Mouse (Mus musculus): ENCODE measurements around the gene Dscaml1.

Dscaml1 gene

DNA sequence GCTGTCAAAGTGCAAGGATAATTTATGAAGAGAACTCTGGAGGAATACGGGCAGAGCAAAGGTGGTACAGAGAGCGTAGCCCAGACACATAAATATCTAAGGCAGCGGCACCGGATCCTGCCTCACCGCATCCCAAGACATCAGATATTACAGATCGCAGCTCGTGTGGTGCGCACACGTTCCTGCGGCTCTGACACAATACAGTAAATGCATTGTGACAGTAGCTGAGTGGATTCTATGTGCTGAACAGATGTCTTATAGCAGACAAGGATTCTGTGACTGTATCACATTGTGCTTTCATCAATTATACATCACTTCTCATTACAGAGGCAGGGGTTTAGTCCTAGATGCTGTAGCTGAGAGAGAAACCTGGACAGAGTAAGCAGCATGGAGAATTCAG is 191.5 kb downstream of the Dscaml1 start:
- no peak for DNase-seq (ENCODE audit: extremely low read depth, insufficient read length, low spot score)

- no peak for DNase-seq (ENCODE audit: extremely low read depth, insufficient read length, low spot score)
These were observed 192.0 kb downstream of the Dscaml1 start for GRCm38 (mm10) chr9:45618443-45618842.

- DNase-seq (ENCODE audit: extremely low read depth, insufficient read length, low spot score) = no peak
These were observed 193.6 kb downstream of the Dscaml1 start for GRCm38 (mm10) chr9:45620049-45620448.

DNA sequence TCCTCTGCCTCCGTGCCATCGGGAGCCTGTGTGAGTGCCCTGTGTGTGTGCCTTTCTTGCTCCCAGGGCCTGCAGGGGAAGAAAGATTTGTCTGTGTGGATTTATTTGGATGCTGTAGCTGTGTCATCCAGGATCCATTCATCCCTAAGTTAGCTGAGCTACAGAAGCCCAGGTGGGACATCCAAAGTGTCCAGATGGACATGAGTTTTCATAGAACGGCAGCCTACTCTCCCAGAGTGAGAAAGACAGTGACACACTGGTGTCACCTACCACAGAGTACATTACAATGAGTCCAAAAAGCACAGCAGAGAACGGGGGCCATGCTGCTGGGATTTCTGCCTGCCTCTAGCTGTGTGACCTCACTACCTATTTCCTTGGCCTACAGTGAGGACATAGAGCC is 194.5 kb downstream of the Dscaml1 start:
- no peak for DNase-seq (ENCODE audit: extremely low read depth, insufficient read length, low spot score)

DNA sequence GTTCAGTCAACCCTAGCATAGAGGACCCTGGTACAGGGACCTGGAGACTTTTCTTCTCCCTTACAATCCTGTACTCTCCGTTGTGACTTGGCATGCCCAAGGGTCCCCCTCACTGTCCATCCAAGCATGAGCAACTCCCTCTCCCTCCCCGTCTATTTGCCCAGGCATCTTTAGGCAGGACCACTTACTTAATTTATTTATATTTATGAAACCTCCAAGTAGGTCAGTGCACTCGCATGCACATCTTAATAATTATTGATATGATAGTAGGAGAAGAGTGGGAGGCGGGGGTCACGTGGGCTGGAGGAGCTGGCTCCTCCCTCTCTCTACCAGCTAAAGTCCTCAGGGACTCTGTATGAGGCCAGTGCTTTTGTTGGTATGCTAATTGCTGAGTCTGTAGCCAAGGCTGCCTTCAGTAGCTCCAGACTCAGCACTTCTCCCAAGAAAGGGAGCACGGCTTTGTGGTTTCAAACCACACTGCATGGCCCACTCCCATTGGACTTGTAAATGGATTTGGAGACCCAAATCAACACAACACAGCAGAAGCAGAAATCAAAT is 199.5 kb downstream of the Dscaml1 start:
- DNase-seq (ENCODE audit: extremely low read depth, insufficient read length, low spot score) = no peak

GRCm38 (mm10) chr9:45632520-45632919 is 206.1 kb downstream of the Dscaml1 start:
- no peak for DNase-seq (ENCODE audit: extremely low read depth, insufficient read length, low spot score)

DNA sequence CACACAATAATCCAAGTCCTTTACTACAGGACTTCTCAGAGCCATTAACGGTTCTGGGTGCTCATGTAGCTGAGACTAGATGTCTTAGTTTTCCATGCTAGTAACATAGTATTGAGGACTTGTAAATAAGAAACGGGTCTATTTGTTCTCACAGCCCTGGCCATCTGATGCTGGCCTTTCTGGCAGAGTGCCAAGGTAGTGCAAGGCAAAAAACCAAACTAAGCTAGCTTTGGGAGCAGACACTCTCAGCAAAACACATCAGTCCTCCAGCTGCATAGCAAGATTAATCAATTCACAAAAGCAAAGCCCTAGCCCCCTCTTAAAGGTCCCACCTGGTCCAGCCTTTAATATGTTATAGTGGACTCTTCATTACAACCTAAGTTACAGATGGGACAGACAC is 206.6 kb downstream of the Dscaml1 start:
- DNase-seq (ENCODE audit: extremely low read depth, insufficient read length, low spot score) = no peak

GRCm38 (mm10) chr9:45634978-45635377 is 208.6 kb downstream of the Dscaml1 start:
- DNase-seq (ENCODE audit: extremely low read depth, insufficient read length, low spot score) = no peak

- DNase-seq (ENCODE audit: extremely low read depth, insufficient read length, low spot score) = no peak
These were observed 210.9 kb downstream of the Dscaml1 start for GRCm38 (mm10) chr9:45637346-45637745.

GRCm38 (mm10) chr9:45638184-45638917 is 211.9 kb downstream of the Dscaml1 start:
- DNase-seq (ENCODE audit: extremely low read depth, insufficient read length, low spot score) = no peak

DNA sequence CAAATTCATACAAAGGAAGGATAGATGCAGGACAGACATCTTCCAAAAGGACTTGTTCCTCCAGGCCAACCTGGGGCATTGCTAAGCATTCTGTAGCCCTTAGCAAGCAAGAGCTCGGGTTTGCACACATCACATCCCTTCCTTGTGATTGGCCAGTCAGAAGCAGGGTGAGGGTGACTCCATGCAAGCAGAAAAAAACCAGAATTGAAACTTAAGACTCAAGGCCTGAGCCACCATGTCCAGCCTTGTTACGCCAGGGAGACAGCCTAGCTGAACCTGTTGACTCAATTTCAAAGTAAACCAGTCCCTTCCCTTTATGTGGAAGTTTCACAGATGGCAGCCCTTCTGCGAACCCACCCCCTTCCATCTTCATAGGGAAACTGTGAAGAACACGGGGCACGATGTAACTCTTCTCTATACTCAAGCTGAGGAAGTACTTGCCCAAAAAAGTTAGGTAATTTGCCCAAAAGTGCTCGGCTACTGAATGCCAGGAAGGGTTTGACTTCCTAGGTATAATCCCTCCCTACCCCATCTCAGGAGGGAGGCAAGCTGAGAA is 218.5 kb downstream of the Dscaml1 start:
- no peak for DNase-seq (ENCODE audit: extremely low read depth, insufficient read length, low spot score)

DNA sequence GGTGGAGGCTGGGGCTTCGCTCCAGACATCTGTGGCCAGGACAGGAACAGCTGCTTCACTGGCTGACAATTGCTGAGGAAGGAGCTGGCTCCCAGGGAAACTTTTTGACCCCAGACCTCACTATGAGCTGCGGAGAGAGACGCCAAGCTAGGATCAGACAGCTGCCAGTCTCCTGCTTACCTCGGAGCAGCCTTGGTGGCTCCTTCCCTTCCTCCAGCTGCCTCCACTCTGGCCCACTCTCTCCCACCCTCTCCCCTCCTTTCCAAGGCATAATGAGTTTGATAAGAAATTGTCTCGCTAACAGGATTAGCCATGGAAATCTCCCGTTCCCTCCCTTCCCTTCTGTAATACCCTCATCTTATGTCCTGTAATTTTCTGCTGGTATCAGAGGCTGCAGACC is 219.1 kb downstream of the Dscaml1 start:
- DNase-seq (ENCODE audit: extremely low read depth, insufficient read length, low spot score) = no peak

DNA sequence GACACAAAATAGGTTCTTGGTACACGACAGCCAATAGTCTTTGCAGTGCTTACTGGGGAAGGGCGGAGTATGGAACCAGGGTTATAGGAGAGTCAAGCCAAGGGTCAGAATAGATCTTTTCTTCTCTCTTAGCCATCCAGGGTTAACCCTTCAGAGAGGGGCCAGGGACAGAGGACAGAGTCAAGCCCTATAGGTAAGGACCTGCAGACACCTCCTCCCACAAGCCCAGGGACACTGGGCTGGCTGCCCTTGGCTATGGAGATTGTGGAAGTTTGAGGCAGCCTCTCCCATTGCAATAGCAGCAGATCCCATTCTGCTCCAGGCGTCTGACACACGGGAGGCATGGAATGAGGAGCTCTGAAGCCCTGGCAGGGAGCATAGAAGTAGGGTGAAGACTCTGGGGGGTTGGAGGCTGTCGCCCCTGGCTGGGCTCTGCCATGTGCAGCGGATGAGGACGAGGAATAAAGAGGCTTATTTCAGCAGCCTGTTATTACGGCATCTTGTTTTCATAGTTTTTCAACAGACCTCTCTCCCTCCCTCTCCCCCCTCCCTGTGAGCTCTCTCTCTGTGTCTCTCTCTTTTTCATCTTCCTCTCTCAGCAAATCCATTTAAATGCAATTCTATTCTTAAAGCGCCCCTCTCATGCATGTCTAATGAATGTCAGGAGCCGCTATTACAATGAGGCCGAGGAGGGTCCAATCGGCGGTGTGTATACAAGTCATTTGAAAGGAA is 224.8 kb downstream of the Dscaml1 start:
- DNase-seq (ENCODE audit: extremely low read depth, insufficient read length, low spot score) = no peak

DNA sequence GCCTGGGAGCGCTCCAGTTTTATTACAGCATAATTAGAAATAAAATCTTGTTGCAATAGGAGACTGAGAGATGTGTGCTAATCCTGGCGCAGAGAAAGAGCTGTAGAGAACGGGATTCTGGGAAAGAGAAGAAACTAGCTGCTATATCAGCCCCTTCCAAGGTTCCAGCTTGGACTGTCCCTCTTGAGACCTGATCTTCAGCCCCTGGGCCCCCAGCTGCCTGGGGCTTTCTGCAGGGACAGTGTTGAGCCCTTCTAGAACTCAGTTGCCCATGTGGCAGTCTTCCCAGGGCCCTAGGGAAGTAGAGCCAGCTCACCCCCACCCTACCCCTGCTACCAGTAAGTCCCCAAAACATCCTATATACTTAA is 225.4 kb downstream of the Dscaml1 start:
- DNase-seq (ENCODE audit: extremely low read depth, insufficient read length, low spot score) = no peak

DNA sequence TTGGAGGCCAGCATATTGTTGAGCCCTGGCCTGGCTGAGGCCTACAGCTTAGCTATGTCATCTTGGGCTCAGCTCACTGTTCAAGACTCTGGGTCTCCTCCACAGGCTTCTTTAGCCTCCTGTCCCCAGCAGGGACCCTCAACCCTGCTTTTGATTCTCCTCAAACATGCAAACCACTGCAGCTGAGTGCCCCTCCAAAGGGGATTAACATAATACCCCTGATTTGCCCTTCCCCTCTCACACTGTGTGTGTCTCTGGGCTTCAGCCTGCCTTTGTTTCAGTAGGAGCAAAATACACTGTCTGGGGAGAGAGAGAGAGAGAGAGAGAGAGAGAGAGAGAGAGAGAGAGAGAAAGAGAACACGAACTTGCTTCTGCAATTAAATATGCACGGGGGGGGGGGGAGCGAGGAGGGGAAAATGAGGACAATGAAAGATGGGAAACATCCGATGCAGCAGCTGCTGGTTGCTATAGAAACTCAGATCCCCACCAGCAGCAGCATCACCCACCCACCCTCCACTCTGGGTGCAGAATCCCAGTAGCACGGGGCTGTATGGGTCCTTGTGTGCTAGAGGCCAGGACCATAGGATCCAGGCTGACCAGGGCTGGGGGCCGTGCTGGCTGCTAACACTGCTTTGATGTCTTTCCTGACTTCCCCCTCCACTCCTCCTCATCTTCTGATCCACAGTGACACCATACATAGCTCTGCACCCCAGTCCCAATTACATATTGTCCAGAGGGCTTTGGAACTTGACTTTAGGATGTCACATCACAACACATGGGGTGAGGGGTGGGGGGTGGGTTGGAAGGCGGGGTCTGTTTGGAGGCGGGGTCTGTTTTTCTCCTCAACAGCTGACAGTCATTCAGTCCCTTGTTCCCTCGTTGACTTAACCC is 231.0 kb downstream of the Dscaml1 start:
- DNase-seq (ENCODE audit: extremely low read depth, insufficient read length, low spot score) = no peak

DNA sequence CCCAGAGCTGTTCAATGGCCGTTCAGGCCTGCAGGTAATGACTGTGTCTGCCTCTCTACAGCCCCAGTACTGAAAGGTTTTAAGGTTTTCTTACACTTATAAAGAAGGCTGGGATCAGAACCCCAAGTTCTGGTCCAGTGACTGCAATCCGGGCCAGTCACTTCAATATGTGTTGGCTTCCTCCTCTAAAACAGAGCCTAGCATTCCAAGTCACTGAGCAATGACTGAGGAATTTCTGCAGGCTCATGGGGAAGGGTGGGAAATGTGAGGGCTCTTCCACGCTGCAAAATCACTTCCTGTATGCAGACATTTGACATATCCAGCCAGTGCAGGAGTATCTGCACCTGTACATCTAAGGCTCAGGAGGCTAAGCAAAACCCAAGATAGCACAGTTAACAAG is 233.8 kb downstream of the Dscaml1 start:
- DNase-seq (ENCODE audit: extremely low read depth, insufficient read length, low spot score) = peak; percentile 58

- no peak for DNase-seq (ENCODE audit: extremely low read depth, insufficient read length, low spot score)
These were observed 236.0 kb downstream of the Dscaml1 start for GRCm38 (mm10) chr9:45662471-45662870.

- no peak for DNase-seq (ENCODE audit: extremely low read depth, insufficient read length, low spot score)
These were observed 237.2 kb downstream of the Dscaml1 start for GRCm38 (mm10) chr9:45663386-45664315.

- no peak for DNase-seq (ENCODE audit: extremely low read depth, insufficient read length, low spot score)
These were observed 237.9 kb downstream of the Dscaml1 start for GRCm38 (mm10) chr9:45664326-45664725.

All from 3134 (cell line).